Mouse (Mus musculus) olfactory bulb, adult 2 months (tissue): ENCODE results near the gene Eif4b.

Source experiments
- CTCF ChIP-seq: fragments of 200-500 bp; IDR thresholded peaks from 2 replicates; pipeline ENCODE4 v1.5.1; 2012; ENCODE audit warnings: low read depth, mild to moderate bottlenecking, low read length, moderate library complexity; ENCODE audit not compliant: insufficient read depth
- POLR2A ChIP-seq: fragments of 200-500 bp; IDR thresholded peaks from 2 replicates; pipeline ENCODE4 v1.6.1; 2012; ENCODE audit warnings: mild to moderate bottlenecking, low read depth, low read length, moderate library complexity; ENCODE audit not compliant: insufficient read depth

GRCm38 (mm10) chr15:102080429-102080828 is 6.9 kb downstream of the Eif4b start:
- TF ChIP-seq CTCF, result no peak
- no peak for TF ChIP-seq POLR2A
